Mouse (Mus musculus): ENCODE data around the gene Entpd2.
A peak's percentile ranks its signal among the peaks of the same experiment; 100 is the strongest.

Entpd2 gene

GRCm38 (mm10) chr2:25395721-25396596, at the start of gene Entpd2:
Gene Entpd2, plus strand, starts transcription at chr2:25395874.
- no peak for DNase-seq (ENCODE audit: low read depth)

DNA sequence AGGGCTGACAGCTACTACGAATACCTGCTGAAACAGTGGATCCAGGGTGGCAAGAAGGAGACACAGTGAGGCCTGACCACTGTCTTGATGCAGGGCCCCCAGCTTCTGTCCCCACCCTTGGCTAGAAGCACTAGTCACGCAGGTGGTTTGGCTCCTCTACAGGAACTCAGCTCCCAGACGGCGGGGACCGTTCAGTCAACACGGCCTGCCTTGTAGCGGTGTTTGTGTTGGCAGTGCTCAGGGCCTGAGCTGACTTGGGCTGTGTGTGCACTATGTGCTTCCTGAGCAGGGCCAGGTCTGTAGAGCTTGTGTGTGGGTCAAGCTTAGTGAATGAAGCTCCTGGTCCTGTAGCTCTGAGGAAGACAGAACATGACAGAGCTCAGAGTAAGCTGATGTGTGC, 47.5 kb upstream of the Entpd2 start:
- no peak for DNase-seq (ENCODE audit: low read depth)

GRCm38 (mm10) chr2:25349499-25349898, 46.2 kb upstream of the Entpd2 start:
- no peak for DNase-seq (ENCODE audit: low read depth)

DNA sequence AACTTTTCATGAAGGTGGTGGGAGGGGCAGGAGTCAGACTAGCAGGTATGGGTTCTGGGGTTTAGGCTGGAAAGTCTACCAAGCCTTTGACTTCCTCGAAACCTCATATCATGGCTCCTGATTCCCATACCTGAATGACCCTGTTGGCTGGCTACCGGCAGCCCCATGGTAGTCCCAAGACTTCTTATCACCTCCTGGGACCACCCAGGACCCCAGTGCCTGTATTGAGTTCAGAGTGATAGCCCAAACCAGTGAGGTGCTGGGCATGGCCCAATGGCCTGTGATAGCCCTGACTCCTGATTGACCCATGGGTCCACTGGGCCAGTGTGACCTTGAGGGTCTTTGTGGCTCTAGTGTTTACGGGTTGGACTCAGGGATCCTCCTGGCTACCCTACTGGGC, 45.0 kb upstream of the Entpd2 start:
- DNase-seq (ENCODE audit: low read depth) = no peak

DNA sequence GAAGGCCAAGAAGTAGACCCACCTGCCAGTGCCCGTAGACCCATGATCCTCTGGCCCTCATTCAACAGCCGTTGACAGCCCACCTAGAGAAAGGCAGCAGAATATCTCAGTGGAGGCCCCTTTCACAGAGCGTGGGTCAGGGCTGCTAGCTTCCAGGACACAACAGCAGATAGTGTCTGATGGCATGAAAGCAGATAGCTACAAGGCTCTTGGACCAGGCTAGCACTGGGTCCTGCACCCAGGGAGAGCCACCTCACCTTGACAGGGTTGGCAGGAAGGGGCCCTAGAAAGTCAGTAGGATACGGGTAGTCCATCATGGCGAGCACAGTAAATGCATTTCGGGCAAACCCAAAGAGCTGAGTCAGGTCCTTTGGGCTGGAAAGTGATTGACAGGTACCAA, 41.5 kb upstream of the Entpd2 start:
- DNase-seq (ENCODE audit: low read depth) = no peak

DNA sequence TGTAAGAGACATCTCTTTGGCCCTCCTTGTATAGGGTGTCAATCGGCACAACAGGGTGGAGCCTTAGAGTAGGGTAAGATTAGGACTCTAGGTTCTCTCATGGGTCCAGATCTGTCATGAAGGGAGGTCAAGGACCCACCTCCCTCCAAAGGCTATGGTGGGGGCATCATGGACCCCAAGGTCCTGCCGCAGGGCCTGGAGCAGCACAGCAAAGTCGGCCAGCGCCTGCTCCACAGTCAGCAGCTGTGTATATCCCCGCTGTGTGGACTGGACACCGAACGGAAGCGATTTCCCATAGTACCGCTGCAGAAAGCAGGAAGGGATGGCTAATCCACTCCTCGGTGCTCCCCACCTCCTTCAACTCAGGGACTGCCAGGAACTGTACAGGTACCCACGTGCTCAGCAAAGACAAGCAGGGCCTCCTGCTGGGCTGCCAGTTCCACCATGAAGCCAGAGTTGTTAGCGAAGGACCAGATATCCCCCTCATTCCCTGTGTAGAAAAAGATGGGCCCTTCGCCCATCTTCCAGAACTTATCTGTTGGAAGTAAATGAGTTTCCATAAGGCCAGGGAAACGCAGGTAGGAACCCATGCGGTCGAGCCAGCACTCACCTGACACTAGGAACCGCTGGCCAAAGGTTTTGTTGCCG, 40.1 kb upstream of the Entpd2 start:
- no peak for DNase-seq (ENCODE audit: low read depth)

DNA sequence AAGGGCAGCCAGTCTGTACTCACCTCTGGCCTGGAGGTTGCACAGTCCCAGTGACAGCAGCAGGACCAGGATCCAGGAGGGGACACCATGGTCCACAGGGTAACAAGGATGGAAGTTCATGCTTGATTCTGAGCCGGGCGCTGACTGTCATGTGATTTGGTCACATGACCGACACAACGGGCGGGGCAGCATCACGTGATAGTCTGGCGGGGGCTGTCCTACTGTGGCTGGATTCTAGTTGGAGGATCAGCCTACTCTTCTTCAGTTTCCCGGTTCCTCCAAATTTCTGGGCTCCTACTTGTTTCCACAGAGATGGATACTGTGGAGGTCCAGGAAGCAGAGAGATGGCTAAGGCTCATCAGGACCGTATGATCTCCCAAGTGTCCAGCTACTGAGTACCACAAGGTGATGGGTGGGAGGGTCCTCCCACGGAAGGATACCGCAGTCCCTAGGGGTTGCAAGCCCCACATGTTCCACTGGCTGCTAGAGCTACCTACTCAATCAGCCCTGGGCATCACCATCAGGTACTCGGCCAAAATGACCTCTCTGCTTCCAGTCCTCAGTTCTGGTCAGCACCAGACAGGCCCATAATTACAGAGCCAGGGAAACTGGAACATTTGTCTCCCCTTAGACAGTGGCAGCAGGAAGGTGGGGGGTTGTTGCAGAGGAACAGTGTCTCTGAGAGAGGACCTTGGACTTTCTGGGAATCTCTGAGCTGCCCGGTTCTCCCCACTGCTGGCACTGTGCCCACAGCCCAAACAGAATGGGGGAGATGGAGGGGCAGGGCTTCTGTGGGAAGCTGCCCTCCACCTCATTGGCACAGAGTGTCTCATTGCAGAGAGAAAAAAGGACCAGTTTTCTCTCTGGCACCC, 39.2 kb upstream of the Entpd2 start, which contains the start of gene Dpp7:
Dpp7 (minus strand) TSS at position 152 of the 872 bp plus-strand sequence.
- peak; percentile 71 for DNase-seq (ENCODE audit: low read depth)

DNA sequence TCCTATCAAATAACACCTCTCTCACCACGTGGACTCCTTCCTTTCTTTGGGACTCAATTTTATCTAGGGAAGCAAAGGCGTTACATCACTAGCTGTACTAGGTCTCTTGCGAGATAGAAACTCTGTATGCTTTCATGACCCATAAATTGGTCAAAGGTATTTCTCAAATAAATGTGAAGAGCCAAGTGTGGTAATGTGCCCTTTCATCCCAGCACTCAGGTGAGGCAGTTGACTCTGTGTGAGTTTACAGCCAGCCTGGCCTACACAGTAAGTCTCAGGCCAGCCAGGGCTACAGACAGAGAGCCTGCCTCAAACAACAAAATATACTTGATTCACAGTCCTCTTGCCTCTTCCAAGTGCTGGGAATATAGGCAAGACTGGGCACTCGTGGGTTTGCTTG, 35.8 kb upstream of the Entpd2 start:
- no peak for DNase-seq (ENCODE audit: low read depth)

DNA sequence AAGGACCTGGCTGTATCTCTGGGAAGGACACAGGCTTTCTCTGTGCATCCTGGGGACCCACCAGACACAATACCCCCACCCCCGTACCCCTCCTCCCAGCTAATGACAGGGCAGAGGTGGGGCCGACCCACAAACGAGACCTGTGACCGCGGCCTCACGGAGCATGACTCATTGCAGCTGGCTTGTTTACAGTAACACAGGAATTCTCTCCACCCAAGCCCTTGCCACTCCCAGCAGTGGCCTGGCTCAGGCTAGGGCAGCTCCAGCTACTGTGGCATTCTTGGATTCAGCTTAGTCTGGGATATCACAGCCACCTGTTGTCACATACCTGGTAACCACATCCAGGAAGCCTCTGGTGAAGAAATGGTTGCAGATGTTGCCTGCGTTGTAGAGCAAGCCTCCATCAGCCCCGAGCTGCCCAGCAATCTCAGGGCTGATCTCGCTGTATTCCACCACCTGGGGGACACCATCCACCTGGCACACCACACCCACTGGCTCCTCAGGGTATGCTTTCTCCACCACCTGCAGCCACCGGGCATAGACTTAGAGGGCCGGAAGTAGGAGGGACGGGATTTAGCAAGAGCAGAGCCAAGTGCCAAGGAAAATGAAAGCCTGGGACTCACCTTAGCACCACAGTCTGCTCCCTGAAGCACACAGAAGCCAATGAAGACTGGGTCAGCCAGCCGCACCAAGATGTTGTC, 32.0 kb upstream of the Entpd2 start:
- DNase-seq (ENCODE audit: low read depth) = peak; percentile 43

GRCm38 (mm10) chr2:25364313-25364712, 31.4 kb upstream of the Entpd2 start:
- DNase-seq (ENCODE audit: low read depth) = no peak

DNA sequence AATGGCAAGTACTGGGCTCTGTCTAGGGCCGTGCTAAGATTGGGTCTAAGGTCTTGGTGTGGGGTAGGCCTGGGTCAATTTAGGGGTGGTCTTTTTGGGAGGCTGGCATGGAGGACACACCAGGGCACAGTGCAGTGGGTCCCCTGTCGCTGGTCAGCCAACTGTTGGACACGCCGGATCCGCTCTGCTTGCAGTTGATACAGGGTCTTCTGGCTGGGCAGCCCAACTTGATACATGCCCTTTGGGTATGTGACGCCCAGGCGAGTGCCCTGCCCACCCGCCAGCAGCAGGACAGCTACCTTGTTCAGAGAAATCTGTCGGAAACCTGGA, 30.9 kb upstream of the Entpd2 start:
- no peak for DNase-seq (ENCODE audit: low read depth)

DNA sequence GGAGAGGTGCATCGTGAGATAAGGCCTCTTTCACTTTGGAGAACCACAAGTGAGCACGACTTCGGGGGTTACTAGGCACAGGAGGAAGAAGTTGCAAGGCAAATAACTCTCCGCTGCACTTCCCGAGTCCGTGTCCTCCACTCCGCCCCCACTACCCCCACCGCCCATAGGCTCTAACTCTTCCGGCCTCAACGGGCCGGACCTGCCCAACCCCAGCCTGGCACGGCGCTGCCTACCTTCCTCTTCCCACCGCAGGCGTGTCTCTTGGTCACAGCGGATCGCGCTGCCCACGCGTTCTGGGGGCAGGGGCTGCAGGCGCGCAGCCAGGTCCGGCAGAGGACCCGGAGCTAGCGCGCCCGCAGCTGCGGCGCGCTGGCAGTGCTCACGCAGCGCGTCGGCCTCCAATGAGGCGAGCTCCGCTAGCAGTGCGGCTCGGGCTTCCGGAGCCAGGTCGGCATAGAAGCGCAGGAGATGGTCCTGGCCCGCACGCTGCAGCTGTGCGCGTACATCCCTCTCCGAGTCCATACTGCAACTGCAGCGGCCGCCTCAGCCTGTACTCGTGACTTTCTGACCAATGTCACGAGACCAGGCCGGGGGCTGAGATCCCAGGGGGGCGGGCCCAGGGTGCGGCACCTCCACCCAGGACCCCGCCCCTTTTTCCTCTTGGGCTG, 30.4 kb upstream of the Entpd2 start, which contains the start of gene Uap1l1:
Uap1l1 (minus strand) TSS at position 592 of the 671 bp plus-strand sequence.
- DNase-seq (ENCODE audit: low read depth) = peak; percentile 69

- no peak for DNase-seq (ENCODE audit: low read depth)
These were observed 25.7 kb upstream of the Entpd2 start for GRCm38 (mm10) chr2:25369996-25370395.

DNA sequence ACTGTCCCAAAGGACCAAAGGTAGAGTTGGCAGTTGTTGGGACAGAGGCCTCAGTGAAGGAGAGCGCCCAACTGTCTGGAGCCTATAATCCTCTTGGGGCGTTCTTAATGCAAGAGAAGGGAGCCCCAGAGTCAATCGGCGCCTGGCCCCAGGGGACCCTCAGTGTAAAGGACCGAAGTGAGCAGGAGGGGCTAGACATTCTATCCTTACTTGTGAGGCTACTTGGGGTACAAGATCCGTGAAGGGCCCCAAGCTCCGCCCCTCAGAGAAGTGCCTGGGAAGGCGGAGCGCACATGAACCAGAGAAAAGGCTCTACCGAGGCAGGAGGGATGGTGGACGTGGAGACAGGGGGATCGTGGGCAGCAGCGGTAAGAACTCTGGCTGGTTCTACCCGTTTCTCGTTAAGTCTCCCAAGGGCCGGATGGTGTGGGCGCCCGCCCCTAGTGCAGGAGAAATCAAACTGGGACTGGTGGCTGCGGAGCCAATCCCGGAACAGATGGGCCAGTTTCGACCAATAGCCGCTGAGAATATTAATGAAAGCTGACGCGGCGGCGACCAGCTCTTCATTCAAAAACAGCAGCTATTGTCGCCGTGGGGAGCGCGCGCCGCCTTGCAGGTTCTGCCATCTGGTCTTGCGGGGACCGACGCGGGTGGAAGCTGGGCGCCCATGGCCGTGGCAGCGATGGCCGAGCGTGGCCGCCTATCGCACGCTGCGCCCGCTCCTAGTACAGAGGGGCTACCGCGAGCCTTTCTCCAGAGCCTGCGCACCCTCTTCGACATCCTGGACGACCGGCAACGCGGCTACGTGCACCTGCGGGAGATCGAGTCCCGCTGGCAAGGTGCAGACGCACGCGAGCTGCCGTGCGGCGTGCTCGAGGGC, 23.7 kb upstream of the Entpd2 start, which contains the start of gene Sapcd2:
Sapcd2 (plus strand) TSS at position 558 of the 880 bp plus-strand sequence.
- peak; percentile 65 for DNase-seq (ENCODE audit: low read depth)

DNA sequence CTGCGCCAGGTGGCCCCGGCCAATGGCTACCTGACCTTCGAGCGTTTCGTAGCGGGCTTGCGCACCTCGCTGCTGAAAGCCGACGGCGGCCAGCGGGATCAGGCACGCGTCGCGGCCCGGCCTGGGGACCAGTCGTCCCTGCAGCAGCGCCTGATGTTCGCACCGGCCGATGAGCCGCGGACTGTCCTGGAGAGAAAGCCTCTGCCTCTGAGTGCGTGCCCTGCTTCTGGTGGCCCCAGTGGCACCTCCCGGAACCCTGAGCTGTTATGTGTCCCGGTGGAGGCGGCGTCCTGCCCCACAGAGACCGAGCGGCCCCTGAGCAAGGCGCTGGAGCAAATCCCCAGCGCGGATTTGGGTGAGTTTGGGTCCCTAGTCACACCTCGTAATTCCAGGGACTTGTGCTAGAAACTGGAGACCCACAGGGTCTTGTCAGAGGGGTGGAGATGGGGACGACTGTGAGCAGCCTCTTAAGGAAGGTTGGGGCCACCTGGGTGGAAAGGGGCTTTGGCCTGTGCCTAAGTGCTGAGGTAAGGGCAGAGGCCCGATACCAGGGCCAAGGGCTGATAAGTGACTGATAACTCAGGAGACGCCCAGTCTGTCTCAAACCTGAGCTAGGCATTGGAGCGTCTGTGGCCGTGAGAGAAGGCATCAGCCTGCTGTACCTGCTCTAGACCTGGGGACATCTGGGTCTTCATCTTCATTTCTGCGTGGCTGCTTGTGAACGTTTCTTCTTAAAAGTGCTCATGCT, 22.9 kb upstream of the Entpd2 start:
- no peak for DNase-seq (ENCODE audit: low read depth)

- DNase-seq (ENCODE audit: low read depth) = no peak
These were observed 22.2 kb upstream of the Entpd2 start for GRCm38 (mm10) chr2:25373431-25373830.

DNA sequence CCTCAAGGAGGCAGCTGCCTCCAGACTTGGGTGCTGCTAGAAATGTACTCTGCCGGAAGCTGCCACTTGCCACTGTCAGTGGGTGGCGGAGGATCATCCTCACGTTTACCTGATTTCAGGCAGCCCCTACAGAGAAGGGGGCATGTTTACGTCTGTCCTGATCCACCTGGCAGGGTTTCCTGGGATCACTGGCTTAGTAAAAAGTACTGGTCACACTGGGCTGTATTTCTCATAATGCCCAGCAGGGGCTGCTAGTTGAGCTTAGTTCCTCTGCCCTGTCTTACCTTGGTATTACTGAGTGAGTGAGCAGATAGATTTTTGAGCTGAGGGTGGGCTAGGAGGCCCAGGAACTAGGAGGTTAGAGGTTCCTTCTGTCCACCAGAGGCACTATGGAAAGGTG, 19.1 kb upstream of the Entpd2 start:
- no peak for DNase-seq (ENCODE audit: low read depth)

DNA sequence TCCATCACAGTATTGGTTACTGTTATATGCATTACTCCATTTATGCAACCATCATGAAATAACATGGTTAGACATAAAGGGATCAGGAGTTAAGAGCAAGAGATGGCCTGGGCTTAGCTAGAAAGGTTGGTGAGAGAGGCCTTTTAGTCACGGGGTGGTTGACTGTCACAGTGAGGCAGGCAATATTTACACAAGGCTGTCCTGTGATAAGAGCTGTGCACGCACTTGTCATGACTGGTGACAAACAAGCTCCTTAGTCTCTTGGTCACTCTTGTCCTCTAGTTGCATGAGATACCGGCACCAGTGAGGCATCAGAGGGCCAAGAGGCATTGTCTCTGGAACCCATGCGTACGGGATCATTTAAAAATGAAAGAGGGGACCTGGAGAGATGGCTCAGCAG, 11.2 kb upstream of the Entpd2 start:
- no peak for DNase-seq (ENCODE audit: low read depth)

GRCm38 (mm10) chr2:25391266-25391665, 4.4 kb upstream of the Entpd2 start:
- no peak for DNase-seq (ENCODE audit: low read depth)
